Mouse (Mus musculus): ENCODE data around the gene Svbp. TPM values are rescaled to one million over a fixed set of nuclear protein-coding genes. Genes with fewer than 3 reads are reported as not detected.

The Svbp gene
- polyA plus RNA-seq, 1 experiment from 2014 or later, result 237 TPM

GRCm38 (mm10) chr4:119192757-119193156 is 2.3 kb upstream of the Svbp start:
- no peak for ATAC-seq
- no peak overlapping the region for H3K4me2 ChIP-seq (replicated peaks)
- 91% methylated on average over 4 of the region's 4 CpGs for WGBS

GRCm38 (mm10) chr4:119195582-119196320 is 645 bp downstream of the Svbp start:
- WGBS, result 5% methylated on average over 18 of the region's 18 CpGs
- Histone ChIP-seq H3K36me3 (peaks cover 4% of the 10 kb centered on the region), H3K27me3 (no peaks in the 10 kb centered on the region), H3K9ac (replicated peaks) (peak overlapping the region; percentile 85), H3K27ac (peak overlapping the region; percentile 82), H3K4me1 (replicated peaks) (peaks cover 33% of the 10 kb centered on the region), H3K9me3 (no peaks in the 10 kb centered on the region), H3K4me3 (replicated peaks) (peak overlapping the region; percentile 80), H3K4me2 (replicated peaks) (peak overlapping the region; percentile 77)
- peak; percentile 38 for ATAC-seq

More at GRCm38 (mm10) chr4:119192757-119193156, 2.3 kb upstream of the Svbp start:
- Histone ChIP-seq H3K36me3 (no peaks in the 10 kb centered on the region), H3K4me1 (replicated peaks) (peaks cover 22% of the 10 kb centered on the region), H3K27me3 (no peaks in the 10 kb centered on the region), H3K27ac (no peak overlapping the region), H3K4me3 (replicated peaks) (no peak overlapping the region), H3K9me3 (no peaks in the 10 kb centered on the region), H3K9ac (replicated peaks) (no peak overlapping the region)

- H3K27me3 ChIP-seq, result no peaks in the 10 kb centered on the region
- no peak overlapping the region for H3K27ac ChIP-seq
- peaks cover 33% of the 10 kb centered on the region for H3K4me1 ChIP-seq (replicated peaks)
- peak overlapping the region; percentile 77; the same call in 1 of the 2 replicates for H3K4me2 ChIP-seq (replicated peaks)
- no peak for ATAC-seq
- no peaks in the 10 kb centered on the region for H3K9me3 ChIP-seq
- H3K4me3 ChIP-seq (replicated peaks), result no peak overlapping the region
- peaks cover 15% of the 10 kb centered on the region for H3K36me3 ChIP-seq
- 91% methylated on average over 6 of the region's 6 CpGs for WGBS
- H3K9ac ChIP-seq (replicated peaks), result no peak overlapping the region
Observed at GRCm38 (mm10) chr4:119198105-119198504, 3.0 kb downstream of the Svbp start.

GRCm38 (mm10) chr4:119204672-119205071 is 9.6 kb downstream of the Svbp start:
- 17% methylated on average over 8 of the region's 8 CpGs for WGBS
- H3K27ac ChIP-seq, result no peak overlapping the region
- no peak overlapping the region for H3K9ac ChIP-seq (replicated peaks)
- H3K4me2 ChIP-seq (replicated peaks), result no peak overlapping the region
- H3K9me3 ChIP-seq, result no peaks in the 10 kb centered on the region
- ATAC-seq, result peak; percentile 74
- no peaks in the 10 kb centered on the region for H3K27me3 ChIP-seq
- no peak overlapping the region for H3K4me3 ChIP-seq (replicated peaks)
- peaks cover 15% of the 10 kb centered on the region for H3K36me3 ChIP-seq
- H3K4me1 ChIP-seq (replicated peaks), result 0 out of 2 replicates have a peak, but pooled peaks cover 7% of the 10 kb centered on the region

GRCm38 (mm10) chr4:119216667-119217066 is 21.6 kb downstream of the Svbp start:
- H3K27ac ChIP-seq, result no peak overlapping the region
- H3K9ac ChIP-seq (replicated peaks), result no peak overlapping the region
- H3K27me3 ChIP-seq, result no peaks in the 10 kb centered on the region
- no peak for ATAC-seq
- no peak overlapping the region for H3K4me3 ChIP-seq (replicated peaks)
- 83% methylated on average over 8 of the region's 8 CpGs for WGBS
- 0 out of 2 replicates have a peak, but pooled peaks cover 5% of the 10 kb centered on the region for H3K4me1 ChIP-seq (replicated peaks)
- no peaks in the 10 kb centered on the region for H3K36me3 ChIP-seq
- no peaks in the 10 kb centered on the region for H3K9me3 ChIP-seq
- no peak overlapping the region for H3K4me2 ChIP-seq (replicated peaks)

GRCm38 (mm10) chr4:119218169-119218568 is 23.1 kb downstream of the Svbp start, which contains the start of gene Tmem269:
Tmem269 (minus strand) TSS chr4:119218217.
- Histone ChIP-seq H3K4me2 (replicated peaks) (no peak within 1 kb of the TSS), H3K9ac (replicated peaks) (no peak within 1 kb of the TSS), H3K27me3 (no peaks in the 10 kb centered on the region), H3K4me1 (replicated peaks) (0 out of 2 replicates have a peak, but pooled peaks cover 5% of the 10 kb centered on the region), H3K27ac (no peak within 1 kb of the TSS), H3K4me3 (replicated peaks) (no peak within 1 kb of the TSS), H3K36me3 (0 out of 2 replicates have a peak, but pooled peaks cover 9% of the 10 kb centered on the region), H3K9me3 (no peaks in the 10 kb centered on the region)
- ATAC-seq, result peak; percentile 25; the same call in 1 of the 2 replicates
- WGBS, result 9% methylated on average over 11 of the region's 11 CpGs

GRCm38 (mm10) chr4:119223696-119224095 is 28.6 kb downstream of the Svbp start:
- no peaks in the 10 kb centered on the region for H3K9me3 ChIP-seq
- no peaks in the 10 kb centered on the region for H3K4me1 ChIP-seq (replicated peaks)
- 88% methylated on average over 1 of the region's 1 CpGs for WGBS
- ATAC-seq, result peak; percentile 24; the same call in 1 of the 2 replicates
- H3K27ac ChIP-seq, result no peak overlapping the region
- H3K27me3 ChIP-seq, result no peaks in the 10 kb centered on the region
- H3K9ac ChIP-seq (replicated peaks), result no peak overlapping the region
- H3K4me2 ChIP-seq (replicated peaks), result no peak overlapping the region
- H3K4me3 ChIP-seq (replicated peaks), result no peak overlapping the region
- H3K36me3 ChIP-seq, result peaks cover 59% of the 10 kb centered on the region

- Histone ChIP-seq H3K4me2 (replicated peaks) (no peak overlapping the region), H3K4me1 (replicated peaks) (no peaks in the 10 kb centered on the region), H3K4me3 (replicated peaks) (no peak overlapping the region), H3K9me3 (no peaks in the 10 kb centered on the region), H3K36me3 (peaks cover 59% of the 10 kb centered on the region), H3K9ac (replicated peaks) (no peak overlapping the region), H3K27me3 (no peaks in the 10 kb centered on the region), H3K27ac (no peak overlapping the region)
- ATAC-seq, result no peak
- WGBS, result 91% methylated on average over 3 of the region's 3 CpGs
Observed at GRCm38 (mm10) chr4:119224534-119224933, 29.4 kb downstream of the Svbp start.

GRCm38 (mm10) chr4:119225719-119226118 is 30.6 kb downstream of the Svbp start:
- WGBS, result 95% methylated on average over 9 of the region's 9 CpGs
- H3K9me3 ChIP-seq, result no peaks in the 10 kb centered on the region
- no peaks in the 10 kb centered on the region for H3K27me3 ChIP-seq
- peaks cover 59% of the 10 kb centered on the region for H3K36me3 ChIP-seq
- H3K4me2 ChIP-seq (replicated peaks), result no peak overlapping the region
- no peak for ATAC-seq
- no peak overlapping the region for H3K9ac ChIP-seq (replicated peaks)
- H3K4me3 ChIP-seq (replicated peaks), result no peak overlapping the region
- H3K27ac ChIP-seq, result no peak overlapping the region
- H3K4me1 ChIP-seq (replicated peaks), result no peaks in the 10 kb centered on the region

GRCm38 (mm10) chr4:119226751-119227150 is 31.6 kb downstream of the Svbp start:
- no peak overlapping the region for H3K4me2 ChIP-seq (replicated peaks)
- H3K27me3 ChIP-seq, result no peaks in the 10 kb centered on the region
- H3K27ac ChIP-seq, result no peak overlapping the region
- no peak overlapping the region for H3K4me3 ChIP-seq (replicated peaks)
- H3K9me3 ChIP-seq, result no peaks in the 10 kb centered on the region
- no peak overlapping the region for H3K9ac ChIP-seq (replicated peaks)
- no peak for ATAC-seq
- peaks cover 59% of the 10 kb centered on the region for H3K36me3 ChIP-seq
- peaks cover 6% of the 10 kb centered on the region for H3K4me1 ChIP-seq (replicated peaks)
- 94% methylated on average over 11 of the region's 11 CpGs for WGBS

- H3K4me1 ChIP-seq (replicated peaks), result peaks cover 19% of the 10 kb centered on the region
- no peaks in the 10 kb centered on the region for H3K27me3 ChIP-seq
- H3K4me3 ChIP-seq (replicated peaks), result peak within 1 kb of the TSS; percentile 81
- WGBS, result under 1% methylated on average over 71 of the region's 71 CpGs
- ATAC-seq, result peak; percentile 93
- H3K9me3 ChIP-seq, result no peaks in the 10 kb centered on the region
- H3K27ac ChIP-seq, result peak within 1 kb of the TSS; percentile 65
- peak within 1 kb of the TSS; percentile 92 for H3K4me2 ChIP-seq (replicated peaks)
- H3K36me3 ChIP-seq, result peaks cover 24% of the 10 kb centered on the region
- peak within 1 kb of the TSS; percentile 85 for H3K9ac ChIP-seq (replicated peaks)
Observed at GRCm38 (mm10) chr4:119232410-119233255, 37.5 kb downstream of the Svbp start, which contains the start of the genes AU022252 and P3h1. AU022252 (minus strand) TSS chr4:119232712. P3h1 (plus strand) TSS chr4:119232915.

Data from midbrain, embryonic 13.5 days (tissue).